Mouse (Mus musculus) neutrophil, adult 5-6 weeks (primary cell): ENCODE results near the gene Phf23. TPM values are rescaled to one million over a fixed set of nuclear protein-coding genes. Genes with fewer than 3 reads are reported as not detected.
"Not testable (repeated sequence)": the region's sequence is repeated elsewhere in the genome, so short reads cannot be mapped to it uniquely, and the experiment has no call there.

Experiments
- ATAC-seq: fragments of 151-379, 151-347 bp; 2 replicates; pipeline ENCODE4 v1.8.0; 2017; ENCODE audit warnings: mild to moderate bottlenecking, moderate TSS enrichment; ENCODE audit not compliant: insufficient number of reproducible peaks, poor library complexity, low FRiP score, severe bottlenecking; ENCODE audit errors: extremely low read depth
- total RNA-seq: library from RNA; stranded (forward); fragments of 200-1000 nt; gene quantifications from 2 replicates; pipeline ENCODE4 v1.2.3, GENCODE M21; 2017

Gene Phf23
- 74.4 and 80.3 TPM in 2 replicates for total RNA-seq

GRCm38 (mm10) chr11:69995391-69995960 lies at the start of gene Phf23:
Gene Phf23 (plus strand): TSS chr11:69995777.
- peak; percentile 62 for ATAC-seq

GRCm38 (mm10) chr11:69945997-69946891 lies 49.3 kb upstream of the Phf23 start:
- ATAC-seq: no peak

- ATAC-seq: no peak
Measured at GRCm38 (mm10) chr11:69947337-69948065, 48.1 kb upstream of the Phf23 start.

- peak; percentile 65; the same call in 1 of the 2 replicates for ATAC-seq
Measured at GRCm38 (mm10) chr11:69948066-69948762, 47.4 kb upstream of the Phf23 start, which contains the start of gene Slc2a4. Gene Slc2a4 (minus strand): TSS chr11:69948188.

- peak; percentile 84 for ATAC-seq
Measured at GRCm38 (mm10) chr11:69948763-69949150, 46.8 kb upstream of the Phf23 start.

GRCm38 (mm10) chr11:69950807-69951459 lies 44.6 kb upstream of the Phf23 start:
- ATAC-seq: no peak

- ATAC-seq: no peak
Measured at GRCm38 (mm10) chr11:69952274-69952673, 43.3 kb upstream of the Phf23 start.

GRCm38 (mm10) chr11:69953267-69953915 lies 42.2 kb upstream of the Phf23 start:
- ATAC-seq: no peak

- ATAC-seq: not testable (repeated sequence)
Measured at GRCm38 (mm10) chr11:69955618-69956017, 40.0 kb upstream of the Phf23 start.

- ATAC-seq: no peak
Measured at GRCm38 (mm10) chr11:69956218-69956617, 39.4 kb upstream of the Phf23 start.

- ATAC-seq: no peak
Measured at GRCm38 (mm10) chr11:69960616-69961015, 35.0 kb upstream of the Phf23 start.

- no peak for ATAC-seq
Measured at GRCm38 (mm10) chr11:69961841-69962240, 33.7 kb upstream of the Phf23 start.

- ATAC-seq: no peak
Measured at GRCm38 (mm10) chr11:69964650-69965270, 30.8 kb upstream of the Phf23 start, which contains the start of gene Cldn7. Gene Cldn7 (plus strand): TSS chr11:69964779.

GRCm38 (mm10) chr11:69965271-69966005 lies 30.1 kb upstream of the Phf23 start:
- no peak for ATAC-seq

- ATAC-seq: peak; percentile 6; the same call in 1 of the 2 replicates
Measured at GRCm38 (mm10) chr11:69966006-69966859, 29.3 kb upstream of the Phf23 start.
